Mouse (Mus musculus): ENCODE data around the gene Cfap57. TPM values are rescaled to one million over a fixed set of nuclear protein-coding genes. Genes with fewer than 3 reads are reported as not detected.

The Cfap57 gene
- polyA plus RNA-seq, 1 experiment = not detected

GRCm38 (mm10) chr4:118526408-118527334 lies 93.9 kb downstream of the Cfap57 start, which contains the start of gene 2610528J11Rik:
Gene 2610528J11Rik (plus strand): TSS chr4:118526999.
- Histone ChIP-seq H3ac (ENCODE audit: control insufficient read depth, insufficient read length, low read depth) (no peak within 1 kb of the TSS), H3K79me2 (ENCODE audit: control insufficient read depth, insufficient read depth) (no peaks in the 10 kb centered on the region), H3K4me3 (ENCODE audit: insufficient read depth, poor library complexity, severe bottlenecking) (no peak within 1 kb of the TSS), H3K79me3 (ENCODE audit: low read depth) (no peaks in the 10 kb centered on the region), H3K27me3 (ENCODE audit: control insufficient read depth, insufficient read depth, insufficient read length) (peaks cover 68% of the 10 kb centered on the region), H3K36me3 (ENCODE audit: control insufficient read depth, insufficient read depth) (no peaks in the 10 kb centered on the region)
- TF ChIP-seq FOSL1 (IDR thresholded peaks at IDR 0.05; ENCODE audit: insufficient read depth, low read length, poor library complexity, severe bottlenecking) = no peak
- no peak for TF ChIP-seq MYOG (IDR thresholded peaks at IDR 0.05; ENCODE audit: control insufficient read depth, extremely low read depth, insufficient read length)

DNA sequence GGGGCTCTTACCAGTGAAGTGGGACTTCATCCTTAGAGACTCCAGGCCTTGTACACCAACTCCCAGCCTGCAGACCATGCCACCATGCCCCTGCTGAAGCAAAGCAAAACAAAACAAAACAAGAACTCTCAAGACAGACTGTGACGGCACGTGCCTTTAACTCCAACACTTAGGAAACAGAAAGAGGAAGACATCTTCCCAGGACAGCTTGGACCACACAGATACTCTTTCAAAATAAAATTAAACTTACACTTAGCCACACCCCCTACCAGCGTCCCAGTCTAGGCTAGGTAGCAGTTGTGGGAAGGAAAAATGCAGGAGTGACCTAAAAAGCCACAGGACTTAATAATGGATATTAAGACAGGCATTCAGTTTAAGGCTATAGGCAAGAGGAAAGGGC lies 94.8 kb downstream of the Cfap57 start:
- no peak for TF ChIP-seq CEBPB (IDR thresholded peaks at IDR 0.05; ENCODE audit: low read depth)
- TF ChIP-seq MYOG (IDR thresholded peaks at IDR 0.05; ENCODE audit: control insufficient read depth, extremely low read depth, insufficient read length) = no peak
- TF ChIP-seq MAX (IDR thresholded peaks at IDR 0.05) = no peak
- no peak for TF ChIP-seq USF1 (IDR thresholded peaks at IDR 0.05; ENCODE audit: low read depth)
- no peak for TF ChIP-seq MYOD1 (IDR thresholded peaks at IDR 0.05; ENCODE audit: control insufficient read depth, insufficient read length, low read depth)
- TF ChIP-seq CTCF (IDR thresholded peaks at IDR 0.05; ENCODE audit: control insufficient read depth, insufficient read depth, insufficient read length) = no peak
- no peak for TF ChIP-seq FOSL1 (IDR thresholded peaks at IDR 0.05; ENCODE audit: insufficient read depth, low read length, poor library complexity, severe bottlenecking)
- H3K79me2 ChIP-seq (ENCODE audit: control insufficient read depth, insufficient read depth) = no peaks in the 10 kb centered on the region
- no peak overlapping the region for H3ac ChIP-seq (ENCODE audit: control insufficient read depth, insufficient read length, low read depth)
- H3K36me3 ChIP-seq (ENCODE audit: control insufficient read depth, insufficient read depth) = no peaks in the 10 kb centered on the region
- H3K79me3 ChIP-seq (ENCODE audit: low read depth) = no peaks in the 10 kb centered on the region
- H3K4me3 ChIP-seq (ENCODE audit: insufficient read depth, poor library complexity, severe bottlenecking) = no peak overlapping the region
- H3K27me3 ChIP-seq (ENCODE audit: control insufficient read depth, insufficient read depth, insufficient read length) = peaks cover 68% of the 10 kb centered on the region

DNA sequence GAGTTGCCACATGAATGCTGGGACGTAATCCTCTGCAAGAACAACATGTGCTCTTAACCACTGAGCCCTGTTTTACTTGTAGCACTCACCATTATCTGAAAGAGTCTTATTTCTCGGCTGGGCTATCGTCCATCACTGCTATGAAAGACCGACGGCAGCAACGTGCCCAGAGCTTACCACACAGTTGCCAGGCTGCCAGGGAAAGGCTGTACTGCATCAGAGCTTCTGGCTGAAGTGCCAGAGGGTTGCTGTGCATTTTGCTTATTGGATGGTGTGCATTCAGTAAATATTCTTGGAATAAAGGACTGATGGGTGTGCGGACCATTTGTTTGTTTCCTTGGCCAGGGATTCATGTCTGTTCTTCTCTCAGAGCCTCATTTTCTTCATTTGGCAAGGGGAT lies 96.6 kb downstream of the Cfap57 start:
- H3K79me3 ChIP-seq (ENCODE audit: low read depth) = no peaks in the 10 kb centered on the region
- H3K4me3 ChIP-seq (ENCODE audit: insufficient read depth, poor library complexity, severe bottlenecking) = no peak overlapping the region
- no peaks in the 10 kb centered on the region for H3K36me3 ChIP-seq (ENCODE audit: control insufficient read depth, insufficient read depth)
- TF ChIP-seq CEBPB (IDR thresholded peaks at IDR 0.05; ENCODE audit: low read depth) (no peak), CTCF (IDR thresholded peaks at IDR 0.05; ENCODE audit: control insufficient read depth, insufficient read depth, insufficient read length) (no peak), USF1 (IDR thresholded peaks at IDR 0.05; ENCODE audit: low read depth) (no peak), MYOD1 (IDR thresholded peaks at IDR 0.05; ENCODE audit: control insufficient read depth, insufficient read length, low read depth) (no peak), FOSL1 (IDR thresholded peaks at IDR 0.05; ENCODE audit: insufficient read depth, low read length, poor library complexity, severe bottlenecking) (no peak), MYOG (IDR thresholded peaks at IDR 0.05; ENCODE audit: control insufficient read depth, extremely low read depth, insufficient read length) (no peak), MAX (IDR thresholded peaks at IDR 0.05) (no peak)
- no peaks in the 10 kb centered on the region for H3K79me2 ChIP-seq (ENCODE audit: control insufficient read depth, insufficient read depth)
- H3K27me3 ChIP-seq (ENCODE audit: control insufficient read depth, insufficient read depth, insufficient read length) = peaks cover 68% of the 10 kb centered on the region
- H3ac ChIP-seq (ENCODE audit: control insufficient read depth, insufficient read length, low read depth) = no peak overlapping the region

GRCm38 (mm10) chr4:118522248-118522647 lies 98.3 kb downstream of the Cfap57 start:
- TF ChIP-seq MYOD1 (IDR thresholded peaks at IDR 0.05; ENCODE audit: control insufficient read depth, insufficient read length, low read depth) (no peak), FOSL1 (IDR thresholded peaks at IDR 0.05; ENCODE audit: insufficient read depth, low read length, poor library complexity, severe bottlenecking) (no peak), USF1 (IDR thresholded peaks at IDR 0.05; ENCODE audit: low read depth) (no peak), CTCF (IDR thresholded peaks at IDR 0.05; ENCODE audit: control insufficient read depth, insufficient read depth, insufficient read length) (no peak), CEBPB (IDR thresholded peaks at IDR 0.05; ENCODE audit: low read depth) (no peak), MAX (IDR thresholded peaks at IDR 0.05) (no peak), MYOG (IDR thresholded peaks at IDR 0.05; ENCODE audit: control insufficient read depth, extremely low read depth, insufficient read length) (no peak)
- Histone ChIP-seq H3K79me2 (ENCODE audit: control insufficient read depth, insufficient read depth) (no peaks in the 10 kb centered on the region), H3K36me3 (ENCODE audit: control insufficient read depth, insufficient read depth) (no peaks in the 10 kb centered on the region), H3ac (ENCODE audit: control insufficient read depth, insufficient read length, low read depth) (no peak overlapping the region), H3K4me3 (ENCODE audit: insufficient read depth, poor library complexity, severe bottlenecking) (no peak overlapping the region), H3K27me3 (ENCODE audit: control insufficient read depth, insufficient read depth, insufficient read length) (peaks cover 63% of the 10 kb centered on the region), H3K79me3 (ENCODE audit: low read depth) (no peaks in the 10 kb centered on the region)

DNA sequence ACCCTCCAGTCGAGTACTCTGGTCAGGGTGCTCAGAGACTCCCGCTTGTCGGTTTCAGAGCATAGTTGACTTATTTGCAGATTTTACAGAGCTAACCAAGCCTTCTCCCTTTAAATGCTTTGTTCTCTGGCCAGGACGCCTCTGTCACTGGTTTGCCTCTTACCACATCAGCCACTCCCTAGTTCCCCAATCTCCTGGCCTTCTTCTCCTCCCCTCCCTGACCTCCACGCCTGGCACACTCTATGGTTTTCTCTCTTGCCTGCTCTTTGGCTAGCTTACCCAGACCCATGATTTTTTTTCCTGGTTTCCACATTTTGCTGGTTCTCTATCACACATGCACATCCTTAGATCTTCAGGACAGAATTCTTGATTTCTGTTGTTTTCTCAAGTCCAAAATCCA lies 102.4 kb downstream of the Cfap57 start:
- no peaks in the 10 kb centered on the region for H3K79me2 ChIP-seq (ENCODE audit: control insufficient read depth, insufficient read depth)
- no peaks in the 10 kb centered on the region for H3K79me3 ChIP-seq (ENCODE audit: low read depth)
- peaks cover 55% of the 10 kb centered on the region for H3K27me3 ChIP-seq (ENCODE audit: control insufficient read depth, insufficient read depth, insufficient read length)
- no peak overlapping the region for H3K4me3 ChIP-seq (ENCODE audit: insufficient read depth, poor library complexity, severe bottlenecking)
- H3K36me3 ChIP-seq (ENCODE audit: control insufficient read depth, insufficient read depth) = no peaks in the 10 kb centered on the region
- no peak overlapping the region for H3ac ChIP-seq (ENCODE audit: control insufficient read depth, insufficient read length, low read depth)
- TF ChIP-seq MYOD1 (IDR thresholded peaks at IDR 0.05; ENCODE audit: control insufficient read depth, insufficient read length, low read depth) (no peak), MYOG (IDR thresholded peaks at IDR 0.05; ENCODE audit: control insufficient read depth, extremely low read depth, insufficient read length) (no peak), USF1 (IDR thresholded peaks at IDR 0.05; ENCODE audit: low read depth) (no peak), MAX (IDR thresholded peaks at IDR 0.05) (no peak), FOSL1 (IDR thresholded peaks at IDR 0.05; ENCODE audit: insufficient read depth, low read length, poor library complexity, severe bottlenecking) (no peak), CTCF (IDR thresholded peaks at IDR 0.05; ENCODE audit: control insufficient read depth, insufficient read depth, insufficient read length) (no peak), CEBPB (IDR thresholded peaks at IDR 0.05; ENCODE audit: low read depth) (no peak)
